Mouse (Mus musculus) CH12.LX (cell line): ENCODE measurements around the gene Fam221a. TPM values are rescaled to one million over a fixed set of nuclear protein-coding genes. Genes with fewer than 3 reads are reported as not detected.

ENCODE experiments used
- DNase-seq: peaks from one replicate; pipeline ENCODE4 v3.0.0-alpha.2; 2013; ENCODE audit errors: extremely low read depth
- H3K27ac ChIP-seq: 2 replicates; pipeline ENCODE4 v1.5.1; 2012; ENCODE audit warnings: low read depth, mild to moderate bottlenecking, control low read depth, moderate library complexity; ENCODE audit not compliant: insufficient read depth
- H3K27me3 ChIP-seq: replicated peaks from 2 replicates; pipeline ENCODE3; 2012; ENCODE audit warnings: inconsistent platforms
- H3K36me3 ChIP-seq, 2 experiments: replicated peaks in 1 of 2; 2 replicates each; pipeline versions ENCODE3 to v1.6.1; 2012; ENCODE audit warnings: inconsistent platforms in 1 of 2, low read length in 1 of 2, mild to moderate bottlenecking in 1 of 2, mixed read lengths in 1 of 2, moderate library complexity in 1 of 2; ENCODE audit not compliant: control insufficient read depth in 1 of 2, insufficient read depth in 1 of 2
- H3K4me1 ChIP-seq, 2 experiments: 2 replicates each; pipeline ENCODE4 v1.6.1; 2012; ENCODE audit warnings: inconsistent platforms in 1 of 2, moderate library complexity in 1 of 2; ENCODE audit not compliant: insufficient read depth in 2 of 2, control insufficient read depth in 1 of 2
- H3K4me2 ChIP-seq: 2 replicates; pipeline ENCODE4 v1.6.1; 2012; ENCODE audit warnings: low read depth, mild to moderate bottlenecking, control low read depth; ENCODE audit not compliant: poor library complexity, insufficient read depth, severe bottlenecking
- H3K4me3 ChIP-seq, 3 experiments: fragments of 150-350 bp in 1 of 3; sonication (generic) in 1 of 3; replicated peaks in 1 of 3; 2 replicates each; pipeline versions ENCODE3 to v1.5.1; 2011 to 2012; ENCODE audit warnings: low read depth in 2 of 3, low read length in 2 of 3, mild to moderate bottlenecking in 2 of 3, moderate library complexity in 2 of 3, control low read depth in 1 of 3, improper control_type of control experiment in 1 of 3, inconsistent platforms in 1 of 3, mixed read lengths in 1 of 3; ENCODE audit not compliant: poor library complexity in 1 of 3
- H3K79me2 ChIP-seq: replicated peaks from 2 replicates; pipeline ENCODE4 v1.6.1; 2012; ENCODE audit warnings: mild to moderate bottlenecking, moderate library complexity; ENCODE audit not compliant: control insufficient read depth, poor library complexity, insufficient read depth, severe bottlenecking; ENCODE audit errors: extremely low read depth
- H3K9ac ChIP-seq: 2 replicates; pipeline ENCODE4 v1.6.1; 2012; ENCODE audit warnings: low read depth, mild to moderate bottlenecking, control low read depth, moderate library complexity; ENCODE audit not compliant: insufficient read depth
- H3K9me3 ChIP-seq: replicated peaks from 2 replicates; pipeline ENCODE3; 2012; ENCODE audit warnings: low read length, inconsistent platforms, mixed read lengths
- BHLHE40 ChIP-seq: IDR thresholded peaks from 2 replicates; pipeline ENCODE4 v1.6.1; 2011; ENCODE audit warnings: mild to moderate bottlenecking, low read depth, low read length, improper control_type of control experiment
- CHD1 ChIP-seq: IDR thresholded peaks from 2 replicates; pipeline ENCODE4 v1.6.1; 2012; ENCODE audit warnings: low read depth, low read length, improper control_type of control experiment, inconsistent platforms
- CHD2 ChIP-seq: IDR thresholded peaks from 2 replicates; pipeline ENCODE4 v1.6.1; 2011; ENCODE audit warnings: low read length, improper control_type of control experiment
- E2F4 ChIP-seq: IDR thresholded peaks from 2 replicates; pipeline ENCODE4 v1.6.1; 2011; ENCODE audit warnings: low read depth, low read length, improper control_type of control experiment; ENCODE audit not compliant: insufficient replicate concordance
- EP300 ChIP-seq: IDR thresholded peaks from 2 replicates; pipeline ENCODE4 v1.6.1; 2011; ENCODE audit warnings: low read length, improper control_type of control experiment
- GABPA ChIP-seq: IDR thresholded peaks from 2 replicates; pipeline ENCODE4 v1.6.1; 2012; ENCODE audit warnings: low read depth, low read length, improper control_type of control experiment, inconsistent platforms; ENCODE audit not compliant: insufficient replicate concordance
- IRF4 ChIP-seq: IDR thresholded peaks from 2 replicates; pipeline ENCODE4 v1.6.1; 2014; ENCODE audit warnings: low read depth, mild to moderate bottlenecking, inconsistent platforms, low read length, improper control_type of control experiment
- JUND ChIP-seq: conservative IDR thresholded peaks from 2 replicates; pipeline ENCODE4 v1.6.1; 2011; ENCODE audit warnings: low read depth, low read length, improper control_type of control experiment
- KAT2A ChIP-seq: IDR thresholded peaks from 2 replicates; pipeline ENCODE4 v1.6.1; 2012; ENCODE audit warnings: low read length, improper control_type of control experiment, inconsistent platforms; ENCODE audit not compliant: insufficient replicate concordance
- MEF2A ChIP-seq: IDR thresholded peaks from 2 replicates; pipeline ENCODE4 v1.6.1; 2014; ENCODE audit warnings: low read depth, mild to moderate bottlenecking, inconsistent platforms, low read length, improper control_type of control experiment, borderline replicate concordance
- MXI1 ChIP-seq: IDR thresholded peaks from 2 replicates; pipeline ENCODE4 v1.6.1; 2011; ENCODE audit warnings: mild to moderate bottlenecking, low read depth, low read length, improper control_type of control experiment
- MYC ChIP-seq: IDR thresholded peaks from 2 replicates; pipeline ENCODE4 v1.6.1; 2011; ENCODE audit warnings: low read depth, mild to moderate bottlenecking, improper control_type of control experiment, low read length
- NELFE ChIP-seq: IDR thresholded peaks from 2 replicates; pipeline ENCODE4 v1.6.1; 2011; ENCODE audit warnings: low read depth, low read length, improper control_type of control experiment
- NRF1 ChIP-seq: IDR thresholded peaks from 2 replicates; pipeline ENCODE4 v1.6.1; 2014; ENCODE audit warnings: low read depth, mild to moderate bottlenecking, inconsistent platforms, low read length, improper control_type of control experiment, moderate library complexity
- POLR2A ChIP-seq: IDR thresholded peaks from 2 replicates; pipeline ENCODE4 v1.6.1; 2011; ENCODE audit warnings: low read depth, mild to moderate bottlenecking, improper control_type of control experiment, low read length
- RAD21 ChIP-seq: IDR thresholded peaks from 2 replicates; pipeline ENCODE4 v1.6.1; 2011; ENCODE audit warnings: low read depth, mild to moderate bottlenecking, low read length, improper control_type of control experiment, moderate library complexity
- RCOR1 ChIP-seq: conservative IDR thresholded peaks from 2 replicates; pipeline ENCODE4 v1.6.1; 2012; ENCODE audit warnings: low read depth, mild to moderate bottlenecking, inconsistent platforms, low read length, improper control_type of control experiment
- TBP ChIP-seq: conservative IDR thresholded peaks from 2 replicates; pipeline ENCODE4 v1.6.1; 2011; ENCODE audit warnings: low read depth, low read length, improper control_type of control experiment
- ZC3H11A ChIP-seq: IDR thresholded peaks from 2 replicates; pipeline ENCODE4 v1.6.1; 2012; ENCODE audit warnings: low read depth, mild to moderate bottlenecking, inconsistent platforms, low read length, improper control_type of control experiment
- ZNF384 ChIP-seq: IDR thresholded peaks from 2 replicates; pipeline ENCODE4 v1.6.1; 2012; ENCODE audit warnings: low read depth, low read length, improper control_type of control experiment, inconsistent platforms
- dilution Hi-C: fragments of 300-500 bp; cut with MboI; formaldehyde crosslinking; loops from 2 replicates; pipeline ENCODE4 v1.14.3; 2020; ENCODE audit warnings: low sequenced_read_pairs; ENCODE audit not compliant: extremely low pct_unique_long_range_greater_than_20kb, extremely low pct_ligation_motif_present
- in situ Hi-C: fragments of 300-500 bp; cut with MboI; formaldehyde crosslinking; loops from 3 replicates; pipeline ENCODE4 v1.14.3; 2019; ENCODE audit warnings: low sequenced_read_pairs, low pct_ligation_motif_present, low pct_unique_long_range_greater_than_20kb, mixed read lengths
- polyA plus RNA-seq: library from polyadenylated mRNA; unstranded; fragments of >175 nt; gene quantifications from 2 replicates; pipeline ENCODE4 v1.2.1, GENCODE M21; 2012; ENCODE audit warnings: low read depth; ENCODE audit not compliant: insufficient read length
- total RNA-seq, 2 experiments: library from RNA; depleted of rRNA; stranded (reverse); fragments of 300-350 nt in 1 of 2; fragments of >200 nt in 1 of 2; gene quantifications; 2 replicates each; pipeline ENCODE4 v1.2.3; 2012 to 2014

Gene Fam221a
- total and polyA plus RNA-seq, 3 experiments, result not detected

DNA sequence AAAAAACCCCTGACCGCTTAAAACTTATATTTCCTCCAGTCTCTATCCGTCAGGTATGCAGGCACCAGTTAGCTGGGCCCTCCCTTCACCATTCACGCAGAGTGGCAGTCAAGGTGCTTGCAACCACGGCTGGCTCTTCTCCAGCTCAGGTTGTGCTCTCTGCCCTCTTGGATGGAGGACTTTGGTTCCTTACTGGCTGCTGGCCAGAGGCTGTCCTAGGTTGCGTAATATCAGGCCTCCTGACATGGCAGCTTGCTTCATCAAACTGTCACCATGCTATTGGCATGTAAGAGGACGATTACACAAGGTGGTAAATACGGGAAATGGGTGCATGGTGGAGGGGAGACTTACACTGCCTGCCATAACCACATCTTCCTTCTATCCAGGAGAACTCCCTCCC lies 17.7 kb upstream of the Fam221a start:
- Histone ChIP-seq H3K79me2 (no peaks in the 10 kb centered on the region), H3K36me3 (no peaks in the 10 kb centered on the region), H3K9me3 (no peaks in the 10 kb centered on the region), H3K27ac (no peak overlapping the region), H3K4me2 (no peak overlapping the region), H3K4me3 (no peak overlapping the region), H3K9ac (no peak overlapping the region), H3K27me3 (no peaks in the 10 kb centered on the region), H3K4me1 (peaks cover 0 to 3% of the 10 kb centered on the region in 2 experiments; a peak in 1 of 4 replicates)
- no peak for DNase-seq
- dilution Hi-C loops (no loop called here), in situ Hi-C loops (no loop called here)
- TF ChIP-seq NELFE (no peak), E2F4 (no peak), TBP (no peak), RCOR1 (no peak), CHD2 (no peak)

GRCm38 (mm10) chr6:49354613-49355012 lies 12.9 kb upstream of the Fam221a start:
- peaks cover 0 to 3% of the 10 kb centered on the region in 2 experiments; a peak in 1 of 4 replicates for H3K4me1 ChIP-seq
- TF ChIP-seq EP300, result no peak
- TF ChIP-seq NELFE, result no peak
- TF ChIP-seq ZNF384, result no peak
- TF ChIP-seq NRF1, result no peak
- TF ChIP-seq BHLHE40, result no peak
- no peak for TF ChIP-seq CHD2
- TF ChIP-seq KAT2A, result no peak
- no peak for TF ChIP-seq RAD21
- TF ChIP-seq E2F4, result no peak
- no peak for TF ChIP-seq ZC3H11A
- TF ChIP-seq JUND, result no peak
- TF ChIP-seq MEF2A, result no peak
- TF ChIP-seq IRF4, result no peak
- TF ChIP-seq MYC, result no peak
- no peak for TF ChIP-seq RCOR1
- TF ChIP-seq POLR2A, result no peak
- TF ChIP-seq MXI1, result no peak
- no peak for TF ChIP-seq GABPA
- no peak for TF ChIP-seq CHD1
- DNase-seq, result no peak
- H3K79me2 ChIP-seq, result no peaks in the 10 kb centered on the region
- H3K9me3 ChIP-seq, result no peaks in the 10 kb centered on the region
- H3K4me2 ChIP-seq, result no peak overlapping the region
- dilution Hi-C loops, result no loop called here
- H3K27ac ChIP-seq, result no peak overlapping the region
- H3K9ac ChIP-seq, result no peak overlapping the region
- H3K27me3 ChIP-seq, result no peaks in the 10 kb centered on the region
- no peak overlapping the region for H3K4me3 ChIP-seq
- H3K36me3 ChIP-seq, result no peaks in the 10 kb centered on the region
- in situ Hi-C loops, result no loop called here
